Mouse (Mus musculus) cerebellum, adult 11-12 months (tissue): ENCODE measurements around the gene Pinlyp.

ENCODE experiments used
- DNase-seq: peaks from one replicate; pipeline ENCODE4 v3.0.0; 2022

The Pinlyp gene

GRCm38 (mm10) chr7:24546068-24546614 lies at the start of gene Pinlyp, which contains the start of gene Xrcc1:
TSS of gene Pinlyp (minus strand) at chr7:24546118.
TSS of gene Xrcc1 (plus strand) at chr7:24546289.
- DNase-seq: peak; percentile 58

GRCm38 (mm10) chr7:24595464-24595863 lies 49.5 kb upstream of the Pinlyp start:
- DNase-seq: no peak

GRCm38 (mm10) chr7:24594309-24594803 lies 48.4 kb upstream of the Pinlyp start:
- DNase-seq: no peak

GRCm38 (mm10) chr7:24593621-24594308 lies 47.8 kb upstream of the Pinlyp start:
- peak; percentile 65 for DNase-seq

- no peak for DNase-seq
Measured at GRCm38 (mm10) chr7:24592781-24593180, 46.9 kb upstream of the Pinlyp start.

GRCm38 (mm10) chr7:24592163-24592562 lies 46.2 kb upstream of the Pinlyp start:
- DNase-seq: no peak

- no peak for DNase-seq
Measured at GRCm38 (mm10) chr7:24591735-24592134, 45.8 kb upstream of the Pinlyp start.

GRCm38 (mm10) chr7:24588336-24588735 lies 42.4 kb upstream of the Pinlyp start:
- no peak for DNase-seq

- peak; percentile 51 for DNase-seq
Measured at GRCm38 (mm10) chr7:24587330-24588105, 41.6 kb upstream of the Pinlyp start, which contains the start of the genes Ethe1 and Zfp575. TSS of gene Ethe1 (plus strand) at chr7:24587543. TSS of gene Zfp575 (minus strand) at chr7:24587641.

GRCm38 (mm10) chr7:24586828-24587227 lies 40.9 kb upstream of the Pinlyp start:
- DNase-seq: no peak

GRCm38 (mm10) chr7:24585995-24586394 lies 40.1 kb upstream of the Pinlyp start:
- no peak for DNase-seq

- DNase-seq: no peak
Measured at GRCm38 (mm10) chr7:24584876-24585275, 39.0 kb upstream of the Pinlyp start.

- no peak for DNase-seq
Measured at GRCm38 (mm10) chr7:24577811-24578210, 31.9 kb upstream of the Pinlyp start.

GRCm38 (mm10) chr7:24574224-24574796 lies 28.4 kb upstream of the Pinlyp start:
- no peak for DNase-seq

GRCm38 (mm10) chr7:24572455-24572854 lies 26.5 kb upstream of the Pinlyp start:
- DNase-seq: no peak

- DNase-seq: no peak
Measured at GRCm38 (mm10) chr7:24571071-24571470, 25.2 kb upstream of the Pinlyp start.

- DNase-seq: no peak
Measured at GRCm38 (mm10) chr7:24568512-24568911, 22.6 kb upstream of the Pinlyp start.

- DNase-seq: no peak
Measured at GRCm38 (mm10) chr7:24566206-24566605, 20.3 kb upstream of the Pinlyp start.

GRCm38 (mm10) chr7:24565627-24566026 lies 19.7 kb upstream of the Pinlyp start:
- no peak for DNase-seq

- DNase-seq: peak; percentile 54
Measured at GRCm38 (mm10) chr7:24564607-24565265, 18.8 kb upstream of the Pinlyp start.

GRCm38 (mm10) chr7:24563837-24564206 lies 17.9 kb upstream of the Pinlyp start:
- DNase-seq: no peak

- no peak for DNase-seq
Measured at GRCm38 (mm10) chr7:24563191-24563836, 17.4 kb upstream of the Pinlyp start.
